Mouse (Mus musculus) thymus, postnatal 36 days (tissue): ENCODE data around the gene Arrdc2.

ENCODE experiments used
- DNase-seq, 2 experiments: peaks; one replicate each; pipeline ENCODE4 v3.0.0; 2022; ENCODE audit warnings: mixed read lengths in 2 of 2

Arrdc2 gene

GRCm38 (mm10) chr8:70806541-70806940 lies 33.0 kb downstream of the Arrdc2 start:
- peak; percentile 78 to 86 for DNase-seq

GRCm38 (mm10) chr8:70804481-70805206 lies 34.9 kb downstream of the Arrdc2 start, which contains the start of gene Mast3:
TSS of gene Mast3 (minus strand) at chr8:70805054.
- DNase-seq = peak; percentile 84 to 87

- peak; percentile 87 to 90 for DNase-seq
Measured at GRCm38 (mm10) chr8:70803761-70804480, 35.6 kb downstream of the Arrdc2 start.

GRCm38 (mm10) chr8:70802786-70803510 lies 36.6 kb downstream of the Arrdc2 start:
- no peak for DNase-seq

- no peak for DNase-seq
Measured at GRCm38 (mm10) chr8:70801830-70802229, 37.7 kb downstream of the Arrdc2 start.

- DNase-seq = peak; percentile 75 to 83
Measured at GRCm38 (mm10) chr8:70801156-70801555, 38.4 kb downstream of the Arrdc2 start.

- peak in 1 of 2 experiments; percentile 57 for DNase-seq
Measured at GRCm38 (mm10) chr8:70800648-70801047, 38.9 kb downstream of the Arrdc2 start.

GRCm38 (mm10) chr8:70798281-70798680 lies 41.2 kb downstream of the Arrdc2 start:
- no peak for DNase-seq

GRCm38 (mm10) chr8:70797081-70798070 lies 42.1 kb downstream of the Arrdc2 start:
- DNase-seq = peak; percentile 79 to 85

GRCm38 (mm10) chr8:70796403-70797080 lies 43.0 kb downstream of the Arrdc2 start:
- DNase-seq = no peak

- no peak for DNase-seq
Measured at GRCm38 (mm10) chr8:70795370-70795769, 44.1 kb downstream of the Arrdc2 start.

- no peak for DNase-seq
Measured at GRCm38 (mm10) chr8:70794215-70794614, 45.3 kb downstream of the Arrdc2 start.

- no peak for DNase-seq
Measured at GRCm38 (mm10) chr8:70792700-70793099, 46.8 kb downstream of the Arrdc2 start.

GRCm38 (mm10) chr8:70791975-70792691 lies 47.4 kb downstream of the Arrdc2 start:
- DNase-seq = peak; percentile 99 to 100

- DNase-seq = peak; percentile 80 to 86
Measured at GRCm38 (mm10) chr8:70791294-70791701, 48.2 kb downstream of the Arrdc2 start.

GRCm38 (mm10) chr8:70790846-70791245 lies 48.7 kb downstream of the Arrdc2 start:
- peak in 1 of 2 experiments; percentile 60 for DNase-seq

- DNase-seq = no peak
Measured at GRCm38 (mm10) chr8:70789046-70789445, 50.5 kb downstream of the Arrdc2 start.

- peak in 1 of 2 experiments; percentile 44 for DNase-seq
Measured at GRCm38 (mm10) chr8:70787941-70788667, 51.4 kb downstream of the Arrdc2 start.

GRCm38 (mm10) chr8:70787051-70787445 lies 52.5 kb downstream of the Arrdc2 start:
- no peak for DNase-seq
